Mouse (Mus musculus) bone marrow macrophage, adult 2 months (primary cell): ENCODE measurements around the gene Polr2c.

Experiments used
- CTCF ChIP-seq: IDR thresholded peaks from 2 replicates; pipeline ENCODE4 v1.5.1; 2012; ENCODE audit warnings: low read depth, mild to moderate bottlenecking, low read length, moderate library complexity
- POLR2A ChIP-seq: IDR thresholded peaks from 2 replicates; pipeline ENCODE4 v1.6.1; 2012; ENCODE audit warnings: mild to moderate bottlenecking, low read depth, low read length, borderline replicate concordance

DNA sequence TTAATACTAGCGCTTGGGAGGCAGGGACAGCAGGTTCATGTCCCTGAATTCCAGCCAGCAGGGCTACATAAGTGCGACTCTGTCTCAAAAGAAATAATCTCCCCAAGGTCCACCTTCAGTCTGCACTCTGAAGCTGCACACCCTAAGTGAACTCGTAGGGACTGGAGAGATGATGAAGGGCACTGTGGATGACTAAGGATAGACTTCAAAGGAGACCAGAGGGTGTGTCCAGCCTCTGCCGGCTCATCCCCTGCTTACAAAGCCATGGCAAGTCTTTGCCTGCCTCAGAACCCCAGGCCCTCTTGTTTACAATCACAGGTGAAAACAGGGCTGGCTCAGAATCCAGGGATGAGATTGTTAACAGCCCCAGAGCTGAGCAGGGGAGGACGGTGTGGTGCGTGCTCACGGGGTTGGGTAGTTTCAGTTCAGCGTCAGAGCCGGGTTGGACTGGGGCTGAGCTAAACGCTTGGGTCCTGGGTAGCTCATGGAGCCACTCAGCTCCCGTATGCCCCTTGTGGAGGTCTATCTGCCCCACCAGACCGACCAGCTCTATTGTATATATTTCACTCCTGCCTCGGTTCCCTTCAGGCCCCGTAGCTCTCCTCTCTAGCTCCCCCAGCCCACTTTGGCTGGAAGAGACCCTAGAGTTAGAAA lies 31.3 kb downstream of the Polr2c start:
- TF ChIP-seq CTCF (no peak), POLR2A (no peak)
